Mouse (Mus musculus) gastrocnemius, adult 2 months (tissue): ENCODE measurements around the gene Otop1. TPM values are rescaled to one million over a fixed set of nuclear protein-coding genes. Genes with fewer than 3 reads are reported as not detected.

Source experiments
- DNase-seq: peaks from one replicate; pipeline ENCODE4 v3.0.0; 2022
- H3K27ac ChIP-seq: fragments of 200-600 bp; 2 replicates; pipeline ENCODE4 v1.8.1; 2022; ENCODE audit warnings: mild to moderate bottlenecking
- H3K4me3 ChIP-seq: fragments of 200-600 bp; 2 replicates; pipeline ENCODE4 v1.8.1; 2022; ENCODE audit warnings: mild to moderate bottlenecking, moderate library complexity
- CTCF ChIP-seq: fragments of 200-600 bp; IDR thresholded peaks from 2 replicates; pipeline ENCODE4 v1.8.1; 2022; ENCODE audit warnings: antibody characterized with exemption, mild to moderate bottlenecking, moderate library complexity
- intact Hi-C: fragments of 180-260 bp; cut with DNase I; formaldehyde crosslinking; loops from one replicate; pipeline ENCODE4 v1.15.1; 2025
- long read RNA-seq, 2 experiments: library from polyadenylated mRNA; stranded (forward); transcript quantifications; one replicate each; pipeline ENCODE4 v2.0.0; 2021
- total RNA-seq, 2 experiments: library from RNA; stranded (reverse); gene quantifications; 2 replicates each; pipeline ENCODE4 v1.2.3; 2021

Otop1 gene
- total RNA-seq, result under 1 TPM; 0.18 to 0.20 TPM
- long read RNA-seq, experiment 1, result 0 reads
- long read RNA-seq, experiment 2, result 0 reads

GRCm38 (mm10) chr5:38275771-38276170 is at the start of gene Otop1:
Gene Otop1, plus strand, starts transcription at chr5:38275972.
- Histone ChIP-seq H3K4me3 (no peak within 1 kb of the TSS), H3K27ac (no peak within 1 kb of the TSS)
- TF ChIP-seq CTCF, result no peak
- intact Hi-C loops, result no loop called here
- DNase-seq, result no peak

- peak; percentile 62 for DNase-seq
- no peak overlapping the region for H3K4me3 ChIP-seq
- H3K27ac ChIP-seq, result no peak overlapping the region
- intact Hi-C loops, result no loop called here
- TF ChIP-seq CTCF, result peak; percentile 70
Measured at GRCm38 (mm10) chr5:38235422-38235821, 40.4 kb upstream of the Otop1 start.

- TF ChIP-seq CTCF, result peak; percentile 23; the same call in 1 of the 2 replicates
- no peak overlapping the region for H3K4me3 ChIP-seq
- DNase-seq, result no peak
- intact Hi-C loops, result no loop called here
- H3K27ac ChIP-seq, result no peak overlapping the region
Measured at GRCm38 (mm10) chr5:38236627-38237026, 39.1 kb upstream of the Otop1 start.

GRCm38 (mm10) chr5:38240727-38241472 is 34.9 kb upstream of the Otop1 start:
- no peak for DNase-seq
- TF ChIP-seq CTCF, result no peak
- intact Hi-C loops, result no loop called here
- no peak overlapping the region for H3K4me3 ChIP-seq
- no peak overlapping the region for H3K27ac ChIP-seq

DNA sequence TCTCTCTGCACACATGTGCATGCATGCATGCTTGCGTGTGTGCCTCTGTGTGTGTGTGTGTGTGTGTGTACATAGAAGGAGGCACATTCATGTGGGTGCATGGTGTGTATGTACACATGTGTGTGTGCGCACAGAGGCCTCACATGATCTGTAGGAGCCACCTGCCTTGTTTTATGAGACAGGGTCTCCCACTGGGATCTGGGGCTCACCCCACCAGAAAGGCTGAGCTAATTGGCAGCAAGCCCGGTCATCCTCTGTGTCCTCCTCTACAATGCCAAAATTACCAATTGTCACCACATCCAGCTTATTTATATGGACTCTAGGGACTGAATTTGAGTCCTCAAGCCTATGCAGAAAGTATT is 34.3 kb upstream of the Otop1 start:
- intact Hi-C loops, result no loop called here
- H3K4me3 ChIP-seq, result no peak overlapping the region
- no peak for TF ChIP-seq CTCF
- DNase-seq, result no peak
- no peak overlapping the region for H3K27ac ChIP-seq

GRCm38 (mm10) chr5:38241966-38242365 is 33.8 kb upstream of the Otop1 start:
- DNase-seq, result no peak
- TF ChIP-seq CTCF, result no peak
- Histone ChIP-seq H3K27ac (no peak overlapping the region), H3K4me3 (no peak overlapping the region)
- intact Hi-C loops, result no loop called here

GRCm38 (mm10) chr5:38255195-38255594 is 20.6 kb upstream of the Otop1 start:
- Histone ChIP-seq H3K4me3 (no peak overlapping the region), H3K27ac (no peak overlapping the region)
- TF ChIP-seq CTCF, result peak; percentile 50
- DNase-seq, result no peak
- intact Hi-C loops, result no loop called here

- DNase-seq, result no peak
- Histone ChIP-seq H3K4me3 (no peak overlapping the region), H3K27ac (no peak overlapping the region)
- intact Hi-C loops, result no loop called here
- TF ChIP-seq CTCF, result no peak
Measured at GRCm38 (mm10) chr5:38255644-38256043, 20.1 kb upstream of the Otop1 start.

DNA sequence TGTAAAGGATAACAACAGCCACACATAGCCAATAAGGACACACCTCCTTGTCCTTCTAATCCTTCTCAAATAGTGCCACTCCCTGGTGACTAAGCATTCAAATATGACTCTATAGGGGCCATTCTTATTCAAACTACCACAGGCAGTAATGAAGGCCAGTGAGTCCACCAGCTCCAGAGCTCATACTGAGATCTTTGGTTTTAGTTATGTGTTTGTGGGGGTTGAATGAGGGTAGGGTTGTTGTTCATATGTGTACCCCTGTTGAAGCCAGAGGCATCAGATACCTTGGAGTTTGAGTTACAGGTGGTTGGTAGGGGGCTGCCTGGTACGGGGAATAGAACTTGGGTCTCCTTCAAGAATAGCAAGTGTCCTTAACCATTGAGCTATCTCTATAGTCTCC is 19.2 kb upstream of the Otop1 start:
- DNase-seq, result no peak
- no peak for TF ChIP-seq CTCF
- intact Hi-C loops, result no loop called here
- no peak overlapping the region for H3K4me3 ChIP-seq
- H3K27ac ChIP-seq, result no peak overlapping the region

- no peak overlapping the region for H3K27ac ChIP-seq
- TF ChIP-seq CTCF, result no peak
- no peak for DNase-seq
- intact Hi-C loops, result no loop called here
- H3K4me3 ChIP-seq, result no peak overlapping the region
Measured at GRCm38 (mm10) chr5:38258034-38258772, 17.6 kb upstream of the Otop1 start.

- TF ChIP-seq CTCF, result no peak
- DNase-seq, result no peak
- Histone ChIP-seq H3K27ac (no peak overlapping the region), H3K4me3 (no peak overlapping the region)
- intact Hi-C loops, result no loop called here
Measured at GRCm38 (mm10) chr5:38258773-38259146, 17.0 kb upstream of the Otop1 start.

DNA sequence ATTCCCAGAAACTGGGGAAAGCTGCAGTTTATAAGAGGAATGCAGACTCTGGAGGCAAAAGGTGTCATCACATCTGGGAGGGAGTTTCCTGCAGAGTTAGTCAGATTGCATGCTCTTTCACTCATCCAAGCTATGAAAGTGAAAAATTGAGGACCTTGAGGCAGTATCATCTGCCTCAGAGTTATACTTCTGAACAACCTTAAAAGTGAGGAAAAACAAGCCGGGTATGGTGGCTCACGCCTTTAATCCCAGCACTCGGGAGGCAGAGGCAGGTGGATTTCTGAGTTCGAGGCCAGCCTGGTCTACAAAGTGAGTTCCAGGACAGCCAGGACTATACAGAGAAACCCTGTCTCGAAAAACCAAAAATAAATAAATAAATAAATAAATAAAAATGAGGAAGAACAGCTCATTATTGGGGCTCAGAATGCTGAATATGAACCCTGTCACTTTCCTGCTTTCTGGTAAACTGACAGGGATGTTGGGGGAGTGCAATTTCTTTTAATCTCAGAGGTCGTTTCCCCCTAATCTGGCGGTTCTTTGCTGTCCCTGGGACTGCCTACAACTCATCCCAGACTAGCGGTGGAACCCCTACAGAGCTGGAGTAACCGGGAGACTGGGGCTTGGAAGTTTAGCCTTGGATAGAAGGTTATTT is 16.2 kb upstream of the Otop1 start:
- no peak for DNase-seq
- no peak for TF ChIP-seq CTCF
- H3K27ac ChIP-seq, result peak overlapping the region; percentile 95
- intact Hi-C loops, result loop anchor here (2.0 kb wide), 1 partner anchor 39 kb away; the partner anchor contains the start of genes Lyar and Zbtb49
- H3K4me3 ChIP-seq, result peak overlapping the region; percentile 96

GRCm38 (mm10) chr5:38260107-38260682 is 15.6 kb upstream of the Otop1 start, which contains the start of gene Tmem128:
Gene Tmem128, plus strand, starts transcription at chr5:38260185.
- Histone ChIP-seq H3K27ac (peak within 1 kb of the TSS; percentile 95), H3K4me3 (peak within 1 kb of the TSS; percentile 96)
- no peak for TF ChIP-seq CTCF
- intact Hi-C loops, result loop anchor here (2.0 kb wide), 1 partner anchor 39 kb away; the partner anchor contains the start of genes Lyar and Zbtb49
- peak; percentile 75 for DNase-seq
